Mouse (Mus musculus): Measurements from ENCODE around the gene Smad5. TPM values are rescaled to one million over a fixed set of nuclear protein-coding genes. Genes with fewer than 3 reads are reported as not detected.

Gene Smad5
- polyA plus RNA-seq, 1 experiment from 2014 or later, result 37.5 TPM

DNA sequence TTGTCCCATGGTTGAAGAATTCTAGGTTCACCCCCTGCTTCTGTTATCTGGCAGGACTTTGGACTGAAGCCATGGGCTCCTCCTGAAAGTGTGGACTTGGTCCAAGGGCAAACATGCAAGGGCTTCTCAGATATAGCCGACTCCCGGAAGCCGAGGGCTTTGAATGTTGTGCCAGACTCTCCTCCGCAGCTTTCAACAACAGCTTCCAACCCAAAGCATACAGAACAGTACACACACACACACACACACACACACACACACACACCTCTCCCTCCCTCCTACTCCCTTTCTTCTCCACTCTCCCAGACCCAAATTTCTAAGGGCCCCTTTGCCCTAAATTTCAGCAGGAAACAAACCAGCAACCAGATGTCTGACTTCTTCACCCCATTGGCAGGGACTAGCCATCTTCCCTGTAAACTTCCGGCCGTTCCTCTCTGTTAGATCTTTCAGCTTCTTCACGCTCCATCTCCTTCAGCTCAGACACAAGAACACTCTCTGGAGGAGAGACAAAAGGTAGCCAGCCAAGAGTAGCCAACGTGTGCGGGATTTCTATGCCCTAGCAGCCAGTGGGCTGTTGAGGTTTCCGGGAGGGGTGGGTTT, 24.5 kb upstream of the Smad5 start:
- Histone ChIP-seq H3K4me3 (ENCODE audit: low read depth, low read length) (no peak overlapping the region), H3K9me3 (ENCODE audit: control insufficient read depth, low read length) (no peaks in the 10 kb centered on the region), H3K9ac (ENCODE audit: low read length) (no peak overlapping the region), H3K36me3 (ENCODE audit: control insufficient read depth, insufficient read depth, low read length) (no peaks in the 10 kb centered on the region), H3K27me3 (replicated peaks; ENCODE audit: control insufficient read depth, insufficient read depth, low read length) (no peaks in the 10 kb centered on the region), H3K4me2 (ENCODE audit: low read length) (no peak overlapping the region), H3K27ac (ENCODE audit: low read depth) (peak overlapping the region; percentile 69; the same call in 1 of the 2 replicates), H3K4me1 (replicated peaks; ENCODE audit: control insufficient read depth, insufficient read depth, low read length) (peaks cover 20% of the 10 kb centered on the region)
- WGBS, result 28% methylated on average over 10 of the region's 10 CpGs
- DNase-seq (ENCODE audit: low spot score) (no peak), ATAC-seq (replicated peaks; ENCODE audit: low FRiP score, low TSS enrichment, low read depth) (no peak)

DNA sequence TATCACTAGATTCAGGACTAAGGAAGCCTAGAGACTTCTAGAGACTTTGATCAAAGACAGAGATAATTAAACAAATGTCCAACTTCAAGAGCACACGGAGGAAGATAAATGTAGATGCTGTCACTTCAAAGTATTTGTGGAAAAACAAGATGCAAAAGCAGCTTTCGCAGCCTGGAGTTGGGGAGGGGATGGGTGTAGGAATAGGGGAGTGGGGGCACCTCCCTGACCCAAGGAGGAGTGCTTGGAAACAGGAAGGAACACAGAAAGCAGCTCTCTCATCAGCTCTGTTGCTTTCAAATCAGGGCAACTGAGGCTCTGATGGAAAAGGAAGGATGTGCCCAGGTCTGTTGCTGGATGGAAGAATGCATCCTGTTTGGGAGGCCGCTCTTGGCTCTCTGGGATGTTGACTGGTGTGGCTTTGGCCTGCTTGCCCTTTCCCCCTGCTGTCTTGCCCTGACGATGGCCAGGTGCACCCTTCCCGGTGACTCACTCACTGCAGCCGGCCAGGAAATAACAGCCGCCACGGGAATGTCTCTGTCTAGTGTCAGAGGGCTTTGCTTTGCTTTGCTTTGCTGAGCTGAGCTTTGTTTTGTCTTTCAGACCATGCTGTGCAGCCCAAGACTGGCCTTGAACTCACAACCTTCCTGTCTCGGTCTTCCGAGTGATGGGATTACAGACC, 23.8 kb upstream of the Smad5 start:
- 30% methylated on average over 10 of the region's 10 CpGs for WGBS
- DNase-seq (ENCODE audit: low spot score) (peak; percentile 73), ATAC-seq (replicated peaks; ENCODE audit: low FRiP score, low TSS enrichment, low read depth) (no peak; the same call in 1 of the 2 replicates)
- peaks cover 20% of the 10 kb centered on the region for H3K4me1 ChIP-seq (replicated peaks; ENCODE audit: control insufficient read depth, insufficient read depth, low read length)
- H3K27me3 ChIP-seq (replicated peaks; ENCODE audit: control insufficient read depth, insufficient read depth, low read length), result no peaks in the 10 kb centered on the region
- H3K9me3 ChIP-seq (ENCODE audit: control insufficient read depth, low read length), result no peaks in the 10 kb centered on the region
- H3K4me2 ChIP-seq (ENCODE audit: low read length), result no peak overlapping the region
- no peak overlapping the region for H3K4me3 ChIP-seq (ENCODE audit: low read depth, low read length)
- H3K9ac ChIP-seq (ENCODE audit: low read length), result no peak overlapping the region
- peak overlapping the region; percentile 69; the same call in 1 of the 2 replicates for H3K27ac ChIP-seq (ENCODE audit: low read depth)
- H3K36me3 ChIP-seq (ENCODE audit: control insufficient read depth, insufficient read depth, low read length), result no peaks in the 10 kb centered on the region

DNA sequence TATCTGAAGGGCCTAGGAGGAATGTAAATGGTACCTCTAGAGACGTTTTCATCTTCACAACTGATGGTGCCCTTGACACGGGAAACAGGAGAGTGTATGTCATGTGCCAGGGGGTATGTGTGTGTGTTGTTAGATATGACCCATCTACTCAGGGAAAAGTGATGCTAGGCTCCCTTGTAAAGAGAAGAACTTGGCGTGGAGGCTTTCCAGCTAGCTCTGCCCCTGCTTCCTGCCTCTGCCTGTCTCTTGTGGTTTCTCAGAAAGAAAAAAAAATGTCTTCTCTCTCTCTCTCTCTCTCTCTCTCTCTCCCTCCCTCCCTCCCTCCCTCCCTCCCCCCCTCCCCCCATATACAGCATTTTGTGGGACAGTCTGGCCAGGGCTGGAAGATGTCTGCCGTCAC, 20.9 kb upstream of the Smad5 start:
- Histone ChIP-seq H3K9ac (ENCODE audit: low read length) (no peak overlapping the region), H3K36me3 (ENCODE audit: control insufficient read depth, insufficient read depth, low read length) (no peaks in the 10 kb centered on the region), H3K27me3 (replicated peaks; ENCODE audit: control insufficient read depth, insufficient read depth, low read length) (no peaks in the 10 kb centered on the region), H3K4me3 (ENCODE audit: low read depth, low read length) (no peak overlapping the region), H3K4me2 (ENCODE audit: low read length) (no peak overlapping the region), H3K9me3 (ENCODE audit: control insufficient read depth, low read length) (no peaks in the 10 kb centered on the region), H3K27ac (ENCODE audit: low read depth) (no peak overlapping the region), H3K4me1 (replicated peaks; ENCODE audit: control insufficient read depth, insufficient read depth, low read length) (peaks cover 20% of the 10 kb centered on the region)
- no peak for DNase-seq (ENCODE audit: low spot score)
- WGBS, result 66% methylated on average over 4 of the region's 4 CpGs
- no peak for ATAC-seq (replicated peaks; ENCODE audit: low FRiP score, low TSS enrichment, low read depth)

DNA sequence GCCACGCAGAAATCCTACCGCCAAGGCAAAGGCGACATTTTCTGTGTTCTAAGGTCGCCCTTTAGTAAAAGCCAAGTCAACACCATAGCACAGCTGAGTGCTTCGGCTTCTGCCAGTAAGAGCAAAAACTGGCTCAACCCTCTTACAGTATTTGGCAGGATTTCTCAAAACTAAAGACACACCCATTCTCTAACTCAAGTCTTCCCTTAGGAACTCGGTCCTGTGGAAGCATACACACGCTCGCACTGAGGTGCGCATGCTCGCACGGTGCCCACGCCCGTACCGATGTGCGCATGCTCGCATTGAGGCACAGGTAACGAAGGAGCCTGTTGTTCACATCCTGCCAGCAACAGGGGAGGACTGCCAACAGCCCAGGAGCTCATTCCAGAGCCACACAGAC, 20.5 kb upstream of the Smad5 start:
- no peaks in the 10 kb centered on the region for H3K27me3 ChIP-seq (replicated peaks; ENCODE audit: control insufficient read depth, insufficient read depth, low read length)
- no peak for ATAC-seq (replicated peaks; ENCODE audit: low FRiP score, low TSS enrichment, low read depth)

DNA sequence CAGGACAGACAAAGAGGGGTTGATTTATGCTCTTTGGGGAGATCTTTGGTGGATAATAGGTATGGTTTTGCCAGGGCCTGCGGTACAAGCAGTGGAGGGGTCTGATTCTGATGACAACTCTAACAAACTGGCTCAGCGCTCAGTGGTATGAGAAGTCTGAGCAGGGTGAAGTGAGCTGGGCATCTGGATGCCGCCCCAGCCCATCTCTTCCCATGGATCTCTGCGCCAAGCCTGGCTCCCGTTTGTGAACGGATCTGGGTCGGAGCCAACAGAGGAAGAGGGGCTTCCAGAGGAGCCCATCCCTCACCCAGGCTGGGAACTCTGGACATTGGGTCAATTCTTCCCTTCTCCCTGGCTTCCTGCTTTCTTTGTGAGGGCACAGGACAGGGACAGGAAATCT, 19.5 kb upstream of the Smad5 start:
- Histone ChIP-seq H3K4me3 (ENCODE audit: low read depth, low read length) (no peak overlapping the region), H3K27me3 (replicated peaks; ENCODE audit: control insufficient read depth, insufficient read depth, low read length) (no peaks in the 10 kb centered on the region), H3K9me3 (ENCODE audit: control insufficient read depth, low read length) (no peaks in the 10 kb centered on the region), H3K36me3 (ENCODE audit: control insufficient read depth, insufficient read depth, low read length) (no peaks in the 10 kb centered on the region), H3K4me1 (replicated peaks; ENCODE audit: control insufficient read depth, insufficient read depth, low read length) (peaks cover 15% of the 10 kb centered on the region), H3K9ac (ENCODE audit: low read length) (no peak overlapping the region), H3K4me2 (ENCODE audit: low read length) (no peak overlapping the region), H3K27ac (ENCODE audit: low read depth) (no peak overlapping the region)
- ATAC-seq (replicated peaks; ENCODE audit: low FRiP score, low TSS enrichment, low read depth) (no peak), DNase-seq (ENCODE audit: low spot score) (no peak)
- WGBS, result 76% methylated on average over 7 of the region's 7 CpGs

More for the DNA sequence above, 20.5 kb upstream of the Smad5 start:
- WGBS, result 72% methylated on average over 17 of the region's 17 CpGs
- Histone ChIP-seq H3K27ac (ENCODE audit: low read depth) (no peak overlapping the region), H3K4me1 (replicated peaks; ENCODE audit: control insufficient read depth, insufficient read depth, low read length) (peaks cover 20% of the 10 kb centered on the region), H3K4me2 (ENCODE audit: low read length) (no peak overlapping the region), H3K9me3 (ENCODE audit: control insufficient read depth, low read length) (no peaks in the 10 kb centered on the region), H3K36me3 (ENCODE audit: control insufficient read depth, insufficient read depth, low read length) (no peaks in the 10 kb centered on the region), H3K4me3 (ENCODE audit: low read depth, low read length) (no peak overlapping the region), H3K9ac (ENCODE audit: low read length) (no peak overlapping the region)
- no peak for DNase-seq (ENCODE audit: low spot score)

DNA sequence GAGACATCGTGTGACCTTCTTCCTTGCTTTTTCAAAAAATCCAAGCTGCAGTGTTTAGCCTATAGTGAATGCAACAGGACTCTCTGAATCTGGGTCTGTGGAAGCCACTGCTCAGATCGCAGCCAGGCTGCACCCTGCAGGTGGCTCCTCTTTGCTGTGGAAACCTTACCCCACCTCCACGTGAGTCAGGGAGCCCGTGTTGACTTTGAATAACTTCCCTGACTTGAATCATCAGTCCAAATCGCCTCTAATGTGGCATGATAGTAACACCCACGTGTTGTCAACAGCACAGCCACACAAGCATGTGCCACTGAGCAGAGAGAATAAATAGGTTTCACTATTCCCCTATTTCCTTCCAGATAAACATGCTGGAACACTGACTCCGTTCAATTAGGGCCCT, 10.8 kb upstream of the Smad5 start:
- no peak overlapping the region for H3K27ac ChIP-seq (ENCODE audit: low read depth)
- H3K9me3 ChIP-seq (ENCODE audit: control insufficient read depth, low read length), result no peaks in the 10 kb centered on the region
- no peaks in the 10 kb centered on the region for H3K36me3 ChIP-seq (ENCODE audit: control insufficient read depth, insufficient read depth, low read length)
- H3K4me3 ChIP-seq (ENCODE audit: low read depth, low read length), result no peak overlapping the region
- no peak overlapping the region for H3K9ac ChIP-seq (ENCODE audit: low read length)
- no peak overlapping the region for H3K4me2 ChIP-seq (ENCODE audit: low read length)
- H3K4me1 ChIP-seq (replicated peaks; ENCODE audit: control insufficient read depth, insufficient read depth, low read length), result peaks cover 7% of the 10 kb centered on the region
- 53% methylated on average over 7 of the region's 7 CpGs for WGBS
- ATAC-seq (replicated peaks; ENCODE audit: low FRiP score, low TSS enrichment, low read depth) (no peak), DNase-seq (ENCODE audit: low spot score) (no peak)
- no peaks in the 10 kb centered on the region for H3K27me3 ChIP-seq (replicated peaks; ENCODE audit: control insufficient read depth, insufficient read depth, low read length)

DNA sequence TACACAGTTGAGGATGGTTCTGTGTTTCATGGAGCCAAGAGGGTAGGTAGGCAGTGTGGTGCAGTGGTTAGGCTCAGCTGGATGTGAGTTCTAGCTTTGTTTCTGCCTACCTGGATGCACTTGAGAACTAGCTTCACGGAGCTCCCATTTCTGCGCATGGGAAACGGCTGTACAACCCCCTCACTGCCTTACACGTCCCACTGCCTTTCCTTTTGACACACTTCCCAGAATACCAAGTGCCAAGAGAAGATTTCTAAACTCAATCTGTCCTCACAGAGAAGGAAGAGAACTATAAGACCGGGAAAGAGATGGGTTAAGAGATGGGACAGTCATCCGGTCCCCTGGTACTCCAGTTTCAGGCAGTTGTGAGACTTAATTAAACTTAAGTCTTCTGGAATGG, 10.2 kb upstream of the Smad5 start:
- Histone ChIP-seq H3K27me3 (replicated peaks; ENCODE audit: control insufficient read depth, insufficient read depth, low read length) (no peaks in the 10 kb centered on the region), H3K4me3 (ENCODE audit: low read depth, low read length) (no peak overlapping the region), H3K4me2 (ENCODE audit: low read length) (no peak overlapping the region), H3K27ac (ENCODE audit: low read depth) (no peak overlapping the region), H3K9ac (ENCODE audit: low read length) (no peak overlapping the region), H3K9me3 (ENCODE audit: control insufficient read depth, low read length) (no peaks in the 10 kb centered on the region), H3K4me1 (replicated peaks; ENCODE audit: control insufficient read depth, insufficient read depth, low read length) (peaks cover 13% of the 10 kb centered on the region), H3K36me3 (ENCODE audit: control insufficient read depth, insufficient read depth, low read length) (no peaks in the 10 kb centered on the region)
- DNase-seq (ENCODE audit: low spot score) (no peak), ATAC-seq (replicated peaks; ENCODE audit: low FRiP score, low TSS enrichment, low read depth) (no peak)
- WGBS, result 92% methylated on average over 6 of the region's 6 CpGs

DNA sequence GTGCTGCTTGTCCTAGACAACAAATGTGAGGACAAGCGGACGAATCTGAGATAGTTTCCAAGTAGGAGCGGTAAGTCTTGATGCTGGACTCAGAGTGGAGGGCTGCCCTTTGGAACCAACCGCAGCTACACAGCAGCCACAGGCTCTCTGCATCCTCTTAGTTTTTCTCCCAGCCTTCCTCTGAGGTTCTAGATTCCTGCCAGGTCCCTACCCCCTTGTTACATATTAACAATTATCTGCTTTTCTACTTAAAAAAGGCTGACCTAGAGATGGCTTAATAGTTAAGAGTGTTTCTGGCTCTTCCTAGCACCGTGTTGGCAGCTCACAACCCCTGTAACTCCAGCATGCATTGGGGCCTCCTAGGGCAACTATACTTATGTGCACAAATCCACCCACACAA, 7.1 kb upstream of the Smad5 start:
- no peaks in the 10 kb centered on the region for H3K36me3 ChIP-seq (ENCODE audit: control insufficient read depth, insufficient read depth, low read length)
- DNase-seq (ENCODE audit: low spot score) (no peak), ATAC-seq (replicated peaks; ENCODE audit: low FRiP score, low TSS enrichment, low read depth) (no peak)
- H3K4me3 ChIP-seq (ENCODE audit: low read depth, low read length), result no peak overlapping the region
- H3K4me2 ChIP-seq (ENCODE audit: low read length), result no peak overlapping the region
- H3K27me3 ChIP-seq (replicated peaks; ENCODE audit: control insufficient read depth, insufficient read depth, low read length), result no peaks in the 10 kb centered on the region
- 80% methylated on average over 5 of the region's 5 CpGs for WGBS
- no peaks in the 10 kb centered on the region for H3K9me3 ChIP-seq (ENCODE audit: control insufficient read depth, low read length)
- no peak overlapping the region for H3K9ac ChIP-seq (ENCODE audit: low read length)
- no peak overlapping the region for H3K27ac ChIP-seq (ENCODE audit: low read depth)
- peaks cover 26% of the 10 kb centered on the region for H3K4me1 ChIP-seq (replicated peaks; ENCODE audit: control insufficient read depth, insufficient read depth, low read length)

DNA sequence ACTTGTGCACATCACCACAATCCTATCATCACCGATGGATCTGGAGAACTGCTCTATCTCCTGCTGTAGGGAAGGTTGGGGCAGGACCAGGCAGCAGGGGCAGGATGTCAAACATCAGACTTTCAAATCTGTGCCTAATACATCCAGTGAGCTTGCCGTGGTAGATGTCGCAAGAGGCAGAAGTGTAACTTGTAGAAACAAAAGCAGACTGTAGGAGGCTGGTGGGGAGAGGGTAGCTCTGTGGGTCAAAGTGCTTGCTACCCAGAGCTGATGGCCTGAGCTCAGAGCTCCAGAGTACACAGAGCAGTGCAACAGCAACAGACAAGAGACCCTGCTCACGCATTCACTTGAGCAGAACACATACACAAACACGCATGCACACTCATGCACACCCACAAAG, 6.1 kb upstream of the Smad5 start:
- DNase-seq (ENCODE audit: low spot score) (no peak), ATAC-seq (replicated peaks; ENCODE audit: low FRiP score, low TSS enrichment, low read depth) (no peak)
- H3K9ac ChIP-seq (ENCODE audit: low read length), result no peak overlapping the region
- H3K4me2 ChIP-seq (ENCODE audit: low read length), result no peak overlapping the region
- no peaks in the 10 kb centered on the region for H3K36me3 ChIP-seq (ENCODE audit: control insufficient read depth, insufficient read depth, low read length)
- H3K4me1 ChIP-seq (replicated peaks; ENCODE audit: control insufficient read depth, insufficient read depth, low read length), result peaks cover 26% of the 10 kb centered on the region
- no peaks in the 10 kb centered on the region for H3K9me3 ChIP-seq (ENCODE audit: control insufficient read depth, low read length)
- H3K27ac ChIP-seq (ENCODE audit: low read depth), result no peak overlapping the region
- no peaks in the 10 kb centered on the region for H3K27me3 ChIP-seq (replicated peaks; ENCODE audit: control insufficient read depth, insufficient read depth, low read length)
- H3K4me3 ChIP-seq (ENCODE audit: low read depth, low read length), result no peak overlapping the region
- WGBS, result 67% methylated on average over 5 of the region's 5 CpGs

All from intestine, embryonic 14.5 days (tissue).